Mouse (Mus musculus): Measurements from ENCODE around the gene Fbxo47. TPM values are rescaled to one million over a fixed set of nuclear protein-coding genes. Genes with fewer than 3 reads are reported as not detected.

Gene Fbxo47
- polyA plus RNA-seq, 1 experiment from 2014 or later = 0.47 TPM

Other genes starting within 250 kb of the Fbxo47 start
- gene Mllt6, start 220.7 kb downstream of the Fbxo47 start, polyA plus RNA-seq (2014; fragmentation: Nextera tagmentation; extraction: Ambion mirVana) = 5.7 and 10.0 TPM in 2 replicates
- 30.5 and 34.2 TPM in 2 replicates for gene Cisd3, start 198.3 kb downstream of the Fbxo47 start, polyA plus RNA-seq (2014; fragmentation: Nextera tagmentation; extraction: Ambion mirVana)
- 19.3 and 23.1 TPM in 2 replicates for gene Pcgf2, start 183.7 kb downstream of the Fbxo47 start, polyA plus RNA-seq (2014; fragmentation: Nextera tagmentation; extraction: Ambion mirVana)
- gene Psmb3, start 180.8 kb downstream of the Fbxo47 start, polyA plus RNA-seq (2014; fragmentation: Nextera tagmentation; extraction: Ambion mirVana) = 525 and 539 TPM in 2 replicates
- gene Pip4k2b, start 139.4 kb downstream of the Fbxo47 start, polyA plus RNA-seq (2014; fragmentation: Nextera tagmentation; extraction: Ambion mirVana) = 1.9 and 2.6 TPM in 2 replicates
- 12.6 and 13.7 TPM in 2 replicates for gene Cwc25, start 117.6 kb downstream of the Fbxo47 start, polyA plus RNA-seq (2014; fragmentation: Nextera tagmentation; extraction: Ambion mirVana)
- 0.56 TPM in 1 of 2 replicates, not detected in the other for gene 1700001P01Rik, start 108.2 kb downstream of the Fbxo47 start, polyA plus RNA-seq (2014; fragmentation: Nextera tagmentation; extraction: Ambion mirVana)
- 695 and 947 TPM in 2 replicates for gene Rpl23, start 101.7 kb downstream of the Fbxo47 start, polyA plus RNA-seq (2014; fragmentation: Nextera tagmentation; extraction: Ambion mirVana)
- 46.9 and 57.2 TPM in 2 replicates for gene Lasp1, start 85.2 kb downstream of the Fbxo47 start, polyA plus RNA-seq (2014; fragmentation: Nextera tagmentation; extraction: Ambion mirVana)
- gene B230217C12Rik, start 43.4 kb downstream of the Fbxo47 start, polyA plus RNA-seq (2014; fragmentation: Nextera tagmentation; extraction: Ambion mirVana) = 8.6 and 11.3 TPM in 2 replicates
- 0.69 and 1.7 TPM in 2 replicates for gene Plxdc1, start 102.3 kb upstream of the Fbxo47 start, polyA plus RNA-seq (2014; fragmentation: Nextera tagmentation; extraction: Ambion mirVana)
- gene Arl5c, start 112.0 kb upstream of the Fbxo47 start, polyA plus RNA-seq (2014; fragmentation: Nextera tagmentation; extraction: Ambion mirVana) = 9.3 and 16.2 TPM in 2 replicates
- gene Cacnb1, start 138.9 kb upstream of the Fbxo47 start, polyA plus RNA-seq (2014; fragmentation: Nextera tagmentation; extraction: Ambion mirVana) = 11.7 and 12.3 TPM in 2 replicates
- 1,236 and 1,648 TPM in 2 replicates for gene Rpl19, start 142.6 kb upstream of the Fbxo47 start, polyA plus RNA-seq (2014; fragmentation: Nextera tagmentation; extraction: Ambion mirVana)
- 3.8 and 4.1 TPM in 2 replicates for gene Stac2, start 169.3 kb upstream of the Fbxo47 start, polyA plus RNA-seq (2014; fragmentation: Nextera tagmentation; extraction: Ambion mirVana)

Data from kidney, embryonic 14.5 days (tissue).